Mouse (Mus musculus) brown adipose tissue, adult 24 weeks (tissue): ENCODE results near the gene Prkg1. TPM values are rescaled to one million over a fixed set of nuclear protein-coding genes. Genes with fewer than 3 reads are reported as not detected.

Experiments used
- H3K27ac ChIP-seq: fragments of 200-500 bp; replicated peaks from 2 replicates; pipeline ENCODE4 v1.5.1; 2012; ENCODE audit warnings: low read depth, mild to moderate bottlenecking, low read length
- H3K4me1 ChIP-seq: fragments of 200-500 bp; 2 replicates; pipeline ENCODE4 v1.6.1; 2012; ENCODE audit warnings: low read length, mixed read lengths; ENCODE audit not compliant: control insufficient read depth, insufficient read depth, insufficient read length
- H3K4me3 ChIP-seq: fragments of 200-500 bp; 2 replicates; pipeline ENCODE4 v1.5.1; 2012; ENCODE audit warnings: low read depth, mild to moderate bottlenecking, low read length, moderate library complexity; ENCODE audit not compliant: insufficient read depth
- polyA plus RNA-seq: library from polyadenylated mRNA; stranded (reverse); fragments of >200 nt; gene quantifications from 2 replicates; pipeline ENCODE4 v1.2.4, GENCODE M21; 2012; ENCODE audit not compliant: missing spikeins, insufficient read depth, insufficient read length

Gene Prkg1
- polyA plus RNA-seq, 1 experiment, result 1.3 TPM

- H3K4me3 ChIP-seq, result no peak overlapping the region
- H3K27ac ChIP-seq, result no peak overlapping the region
- no peaks in the 10 kb centered on the region for H3K4me1 ChIP-seq
Observed at GRCm38 (mm10) chr19:31616830-31617229, 148.0 kb downstream of the Prkg1 start.

GRCm38 (mm10) chr19:31616159-31616558 lies 148.7 kb downstream of the Prkg1 start:
- H3K4me1 ChIP-seq, result no peaks in the 10 kb centered on the region
- no peak overlapping the region for H3K4me3 ChIP-seq
- H3K27ac ChIP-seq, result no peak overlapping the region

GRCm38 (mm10) chr19:31613146-31613545 lies 151.7 kb downstream of the Prkg1 start:
- no peaks in the 10 kb centered on the region for H3K4me1 ChIP-seq
- H3K4me3 ChIP-seq, result no peak overlapping the region
- H3K27ac ChIP-seq, result no peak overlapping the region

DNA sequence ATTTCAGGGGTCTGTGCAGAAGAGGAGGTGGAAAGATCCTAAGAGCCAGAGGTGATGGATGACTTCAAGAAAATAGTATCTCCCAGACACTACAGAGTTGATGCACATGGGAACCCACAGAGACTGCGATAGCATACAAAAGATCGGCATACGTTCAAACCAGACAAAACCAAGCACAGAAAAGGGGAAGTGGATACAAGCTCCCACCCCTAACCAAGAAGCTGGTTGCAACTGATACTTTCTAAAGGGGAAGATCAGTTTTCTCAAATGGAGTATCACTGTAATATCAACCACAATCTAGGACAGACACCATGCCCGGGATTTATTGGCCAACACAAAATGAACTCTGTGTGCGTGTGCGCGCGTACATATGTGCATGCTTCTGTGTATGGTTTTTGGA lies 162.3 kb downstream of the Prkg1 start:
- Histone ChIP-seq H3K27ac (no peak overlapping the region), H3K4me1 (no peaks in the 10 kb centered on the region), H3K4me3 (no peak overlapping the region)

DNA sequence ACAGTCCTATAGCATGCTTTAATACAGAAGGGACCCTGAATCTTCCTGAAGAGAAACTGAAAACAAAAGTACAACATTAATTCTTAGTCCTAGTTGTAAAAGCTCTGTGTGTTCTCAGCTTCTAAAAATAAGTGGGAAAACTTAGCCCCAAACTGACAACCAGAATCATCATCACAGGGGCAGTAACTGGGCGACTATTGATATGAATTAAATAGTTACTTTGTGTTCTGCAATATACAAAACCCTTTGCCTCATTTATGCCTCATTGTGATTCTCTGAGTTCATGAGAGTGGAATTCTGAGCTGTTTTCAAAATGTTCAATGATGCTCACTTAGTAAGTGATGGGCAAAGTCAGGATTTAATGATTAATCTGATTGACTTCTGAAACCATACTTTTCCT lies 170.8 kb downstream of the Prkg1 start:
- Histone ChIP-seq H3K27ac (no peak overlapping the region), H3K4me1 (no peaks in the 10 kb centered on the region), H3K4me3 (no peak overlapping the region)

- no peak overlapping the region for H3K4me3 ChIP-seq
- H3K4me1 ChIP-seq, result no peaks in the 10 kb centered on the region
- H3K27ac ChIP-seq, result no peak overlapping the region
Observed at GRCm38 (mm10) chr19:31590701-31591100, 174.1 kb downstream of the Prkg1 start.

DNA sequence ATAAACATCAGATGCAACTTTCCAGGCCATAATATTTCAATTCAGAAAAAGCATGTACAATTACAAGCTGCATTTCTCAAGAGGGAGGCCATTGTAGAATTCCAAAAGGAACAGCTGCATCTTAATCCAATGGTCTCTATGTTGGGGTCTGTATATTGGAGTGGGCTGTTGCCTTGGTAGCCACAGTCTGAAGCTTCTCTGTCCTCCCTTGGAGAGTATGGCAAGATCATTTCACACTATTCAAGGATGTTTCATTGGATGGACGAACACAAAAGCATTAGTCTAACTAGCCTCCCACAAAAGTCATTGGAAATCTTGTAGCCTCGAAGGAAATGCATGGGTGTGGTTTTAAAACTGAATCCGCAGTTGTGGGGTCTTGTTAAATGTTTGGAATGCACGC lies 187.7 kb downstream of the Prkg1 start:
- Histone ChIP-seq H3K4me3 (no peak overlapping the region), H3K27ac (no peak overlapping the region), H3K4me1 (no peaks in the 10 kb centered on the region)

- Histone ChIP-seq H3K4me1 (no peaks in the 10 kb centered on the region), H3K4me3 (no peak overlapping the region), H3K27ac (no peak overlapping the region)
Observed at GRCm38 (mm10) chr19:31564329-31564728, 200.5 kb downstream of the Prkg1 start.

DNA sequence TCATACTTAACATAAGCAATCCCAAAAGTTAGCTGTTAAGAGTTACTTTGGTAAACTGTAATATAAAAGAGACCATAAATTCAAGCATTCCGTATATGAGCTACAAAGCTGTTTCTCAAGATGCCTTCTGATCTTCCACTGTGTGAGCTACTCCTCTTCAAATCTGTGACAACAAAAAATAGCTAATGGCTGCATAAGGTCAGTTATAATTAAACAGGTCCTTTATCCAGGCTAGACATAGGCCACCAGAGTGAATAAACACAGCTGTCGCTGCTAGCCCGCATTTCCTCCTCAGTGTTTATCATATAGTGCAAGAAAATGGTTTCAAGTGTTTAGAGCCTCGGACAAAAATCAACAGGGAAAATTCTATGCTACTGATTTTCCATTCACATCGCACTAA lies 218.8 kb downstream of the Prkg1 start:
- Histone ChIP-seq H3K27ac (no peak overlapping the region), H3K4me3 (no peak overlapping the region), H3K4me1 (no peaks in the 10 kb centered on the region)

GRCm38 (mm10) chr19:31531249-31531740 lies 233.5 kb downstream of the Prkg1 start:
- Histone ChIP-seq H3K4me1 (no peaks in the 10 kb centered on the region; the same call in 1 of the 2 replicates), H3K27ac (no peak overlapping the region), H3K4me3 (no peak overlapping the region)

GRCm38 (mm10) chr19:31530616-31531015 lies 234.2 kb downstream of the Prkg1 start:
- Histone ChIP-seq H3K4me1 (no peaks in the 10 kb centered on the region; the same call in 1 of the 2 replicates), H3K27ac (no peak overlapping the region), H3K4me3 (no peak overlapping the region)

- Histone ChIP-seq H3K4me1 (no peaks in the 10 kb centered on the region; the same call in 1 of the 2 replicates), H3K27ac (no peak overlapping the region)
Observed at GRCm38 (mm10) chr19:31529890-31530289, 234.9 kb downstream of the Prkg1 start.

DNA sequence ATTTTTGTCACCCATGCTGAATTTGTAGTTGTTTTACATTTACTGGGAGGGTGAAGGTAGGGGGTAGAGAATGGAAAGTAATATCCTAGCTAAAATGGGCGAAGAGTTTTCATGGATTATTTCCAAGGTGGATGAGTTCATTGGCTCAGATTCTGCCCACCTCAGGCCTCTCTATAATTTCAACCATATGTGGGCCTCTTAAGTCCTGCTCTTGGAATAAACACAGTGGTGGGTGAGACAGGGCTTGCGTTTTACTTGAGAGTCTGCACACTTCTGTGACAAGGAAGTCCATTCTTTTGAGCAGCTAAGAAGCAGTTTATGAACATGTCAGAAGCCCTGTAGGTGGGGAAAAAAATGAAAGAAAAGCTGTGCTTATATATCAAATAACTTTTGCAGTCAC lies 250.3 kb downstream of the Prkg1 start:
- H3K4me1 ChIP-seq, result no peaks in the 10 kb centered on the region
- H3K27ac ChIP-seq, result no peak overlapping the region
- H3K4me3 ChIP-seq, result no peak overlapping the region

More at GRCm38 (mm10) chr19:31529890-31530289, 234.9 kb downstream of the Prkg1 start:
- no peak overlapping the region for H3K4me3 ChIP-seq

DNA sequence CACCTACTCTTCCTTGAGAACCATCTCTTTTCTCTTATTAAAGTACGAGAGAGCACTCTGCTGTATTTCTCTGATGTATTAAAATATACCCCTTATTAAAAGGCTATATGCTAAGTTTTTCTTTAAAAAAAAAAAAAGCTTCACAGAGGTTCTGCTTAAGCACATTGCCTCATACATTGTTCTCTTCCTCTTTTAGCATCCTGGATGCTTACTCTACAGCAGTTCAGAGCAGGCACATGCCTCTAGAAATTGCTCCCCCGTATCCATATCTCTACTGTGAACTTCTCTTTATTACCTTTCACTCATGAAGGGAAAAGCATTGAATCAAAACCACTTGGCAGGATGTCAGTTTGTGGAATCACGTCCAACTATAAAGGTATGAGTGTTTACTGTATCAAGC lies 257.0 kb downstream of the Prkg1 start:
- Histone ChIP-seq H3K4me3 (no peak overlapping the region), H3K27ac (no peak overlapping the region), H3K4me1 (no peaks in the 10 kb centered on the region)

DNA sequence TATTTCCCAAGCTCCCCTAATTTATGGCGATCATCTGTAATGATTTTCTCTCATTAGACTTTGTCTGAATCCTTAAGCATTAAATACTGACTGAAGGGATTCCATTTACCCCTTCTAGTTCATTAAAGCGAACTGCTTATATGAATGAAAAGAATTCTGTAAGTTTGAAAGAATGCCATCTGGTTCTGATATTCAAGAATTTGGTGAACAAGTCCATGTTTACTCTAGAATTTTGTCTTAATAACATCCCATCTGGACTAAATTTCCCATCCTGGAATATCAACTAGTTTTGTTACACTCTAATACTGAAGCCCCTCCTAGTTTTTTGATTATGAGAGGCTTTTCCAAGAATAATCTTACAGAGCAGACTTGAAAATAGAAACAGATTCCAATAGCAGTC lies 258.5 kb downstream of the Prkg1 start:
- no peak overlapping the region for H3K27ac ChIP-seq
- H3K4me1 ChIP-seq, result no peaks in the 10 kb centered on the region
- H3K4me3 ChIP-seq, result no peak overlapping the region

DNA sequence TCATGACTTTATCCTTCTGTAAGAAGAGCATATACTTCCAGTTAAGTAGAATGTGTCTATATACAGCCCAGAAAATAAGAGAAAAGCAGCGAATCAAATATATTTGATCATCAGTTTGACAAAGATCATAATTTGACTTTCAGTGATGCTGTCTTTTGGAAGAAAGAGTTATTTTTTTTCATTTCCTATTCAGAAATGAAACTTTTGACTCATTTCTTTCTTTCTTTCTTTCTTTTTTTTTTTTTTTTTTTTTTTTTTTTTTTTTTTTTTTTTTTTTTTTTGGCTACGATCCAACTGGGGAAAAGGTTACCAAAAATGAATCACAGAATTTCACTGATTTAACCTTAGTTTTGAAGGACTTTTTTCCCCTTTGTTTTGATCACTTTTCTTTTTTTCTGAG lies 259.8 kb downstream of the Prkg1 start:
- Histone ChIP-seq H3K4me3 (no peak overlapping the region), H3K27ac (no peak overlapping the region), H3K4me1 (no peaks in the 10 kb centered on the region)

GRCm38 (mm10) chr19:31497386-31497785 lies 267.4 kb downstream of the Prkg1 start:
- H3K4me1 ChIP-seq, result no peaks in the 10 kb centered on the region
- no peak overlapping the region for H3K27ac ChIP-seq
- no peak overlapping the region for H3K4me3 ChIP-seq
